Mouse (Mus musculus) heart, embryonic 16.5 days (tissue): ENCODE measurements around the gene H3f3a. TPM values are rescaled to one million over a fixed set of nuclear protein-coding genes. Genes with fewer than 3 reads are reported as not detected.
"Not testable (repeated sequence)": the region's sequence is repeated elsewhere in the genome, so short reads cannot be mapped to it uniquely, and the experiment has no call there.

Source experiments
- ATAC-seq: fragments of 200-750 bp; cut with Nextera tagmentation; replicated peaks from 2 replicates; pipeline ENCODE4 v1.8.0; 2017; ENCODE audit warnings: moderate number of reproducible peaks; ENCODE audit not compliant: insufficient read depth, low FRiP score; ENCODE audit errors: extremely low read depth
- H3K27ac ChIP-seq: fragments of 300-500 bp; sonication (generic); 2 replicates; pipeline ENCODE4 v1.5.1; 2014; ENCODE audit warnings: mild to moderate bottlenecking, low read length, control low read depth, moderate library complexity
- H3K27me3 ChIP-seq: fragments of 300-500 bp; sonication (generic); 2 replicates; pipeline ENCODE4 v1.6.1; 2014; ENCODE audit warnings: low read length, mixed read lengths; ENCODE audit not compliant: control insufficient read depth, insufficient read depth
- H3K36me3 ChIP-seq: fragments of 300-500 bp; sonication (generic); 2 replicates; pipeline ENCODE4 v1.6.1; 2014; ENCODE audit not compliant: control insufficient read depth, insufficient read depth
- H3K4me1 ChIP-seq: fragments of 300-500 bp; sonication (generic); 2 replicates; pipeline ENCODE4 v1.6.1; 2014; ENCODE audit warnings: low read length, mixed read lengths; ENCODE audit not compliant: control insufficient read depth, insufficient read depth
- H3K4me2 ChIP-seq: fragments of 300-500 bp; sonication (generic); 2 replicates; pipeline ENCODE4 v1.6.1; 2014; ENCODE audit warnings: low read depth, mild to moderate bottlenecking, control low read depth, low read length
- H3K4me3 ChIP-seq: fragments of 300-500 bp; sonication (generic); 2 replicates; pipeline ENCODE4 v1.5.1; 2014; ENCODE audit warnings: mild to moderate bottlenecking, control low read depth, low read length
- H3K9ac ChIP-seq: fragments of 300-500 bp; sonication (generic); 2 replicates; pipeline ENCODE4 v1.6.1; 2014; ENCODE audit warnings: low read length, control low read depth
- H3K9me3 ChIP-seq: fragments of 300-500 bp; sonication (generic); replicated peaks from 2 replicates; pipeline ENCODE4 v1.6.1; 2016; ENCODE audit warnings: low read length; ENCODE audit not compliant: control insufficient read depth
- WGBS: fragments of 180-500 bp; shearing (Covaris S2); extraction: QIAGEN DNeasy Blood & Tissue Kit; methylation state at CpG from one replicate; pipeline ENCODE4 v1.1.7; 2014; 5-methylcytosine and 5-hydroxymethylcytosine counted together
- polyA plus RNA-seq: library from polyadenylated mRNA; unstranded; fragments of >200 nt; fragmentation: Nextera tagmentation; extraction: Ambion mirVana; gene quantifications from 2 replicates; pipeline ENCODE4 v1.2.1, GENCODE M21; 2015

Gene H3f3a
- polyA plus RNA-seq, 1 experiment from 2014 or later = 1,475 TPM

GRCm38 (mm10) chr1:180841561-180842300 is 28.0 kb upstream of the H3f3a start:
- no peaks in the 10 kb centered on the region for H3K4me1 ChIP-seq
- no peaks in the 10 kb centered on the region for H3K36me3 ChIP-seq
- H3K4me3 ChIP-seq = no peak overlapping the region
- no peak overlapping the region for H3K4me2 ChIP-seq
- 83% methylated on average over 8 of the region's 8 CpGs for WGBS
- H3K9me3 ChIP-seq = no peaks in the 10 kb centered on the region
- no peak for ATAC-seq
- H3K27ac ChIP-seq = no peak overlapping the region
- H3K9ac ChIP-seq = no peak overlapping the region
- no peaks in the 10 kb centered on the region for H3K27me3 ChIP-seq

DNA sequence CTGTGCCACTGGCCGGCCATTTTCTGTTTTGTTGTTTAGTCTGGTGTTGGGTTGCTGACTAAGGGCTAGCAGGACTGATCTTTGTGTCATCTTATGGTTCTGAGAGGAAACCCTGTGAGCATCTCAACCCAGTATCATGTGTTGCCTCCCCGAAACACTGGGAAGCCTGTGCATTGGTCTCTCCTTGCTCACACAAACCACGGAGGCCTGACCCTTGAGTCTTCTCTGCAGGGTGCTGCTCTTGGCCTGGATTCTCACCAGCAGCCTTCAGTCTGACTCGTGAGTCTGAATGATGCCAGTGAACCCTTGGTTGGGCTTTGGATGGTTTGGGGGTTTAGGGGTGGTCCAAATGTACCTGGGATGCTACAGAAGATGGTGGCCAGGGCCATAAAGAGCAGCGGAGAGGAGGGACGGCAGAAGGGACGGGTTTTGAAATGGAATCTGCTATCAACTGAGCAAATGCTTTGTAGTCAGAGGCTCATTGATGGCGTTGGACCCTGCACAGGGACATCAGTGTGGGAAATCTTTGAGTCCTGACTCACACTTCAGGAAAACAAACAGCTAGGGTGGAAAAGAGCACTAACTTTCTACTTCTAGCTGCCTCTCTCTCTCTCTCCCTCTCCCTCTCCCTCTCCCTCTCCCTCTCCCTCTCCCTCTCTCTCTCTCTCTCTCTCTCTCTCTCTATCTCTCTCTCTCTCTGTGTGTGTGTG is 25.6 kb upstream of the H3f3a start:
- no peak for ATAC-seq
- Histone ChIP-seq H3K36me3 (no peaks in the 10 kb centered on the region), H3K27ac (no peak overlapping the region), H3K4me1 (no peaks in the 10 kb centered on the region), H3K27me3 (no peaks in the 10 kb centered on the region), H3K9me3 (no peaks in the 10 kb centered on the region), H3K4me2 (no peak overlapping the region), H3K9ac (no peak overlapping the region), H3K4me3 (no peak overlapping the region)
- WGBS = 66% methylated on average over 8 of the region's 8 CpGs

- no peaks in the 10 kb centered on the region for H3K4me1 ChIP-seq
- H3K4me3 ChIP-seq = no peak overlapping the region
- H3K9ac ChIP-seq = no peak overlapping the region
- H3K4me2 ChIP-seq = no peak overlapping the region
- WGBS = 51% methylated on average over 6 of the region's 6 CpGs
- no peak for ATAC-seq
- H3K9me3 ChIP-seq = no peaks in the 10 kb centered on the region
- H3K27ac ChIP-seq = no peak overlapping the region
- no peaks in the 10 kb centered on the region for H3K36me3 ChIP-seq
- no peaks in the 10 kb centered on the region for H3K27me3 ChIP-seq
Observed at GRCm38 (mm10) chr1:180838014-180838413, 24.3 kb upstream of the H3f3a start.

- Histone ChIP-seq H3K4me2 (no peak overlapping the region), H3K4me1 (no peaks in the 10 kb centered on the region), H3K9ac (no peak overlapping the region), H3K27me3 (no peaks in the 10 kb centered on the region), H3K4me3 (no peak overlapping the region), H3K36me3 (no peaks in the 10 kb centered on the region), H3K9me3 (no peaks in the 10 kb centered on the region), H3K27ac (no peak overlapping the region)
- 73% methylated on average over 5 of the region's 5 CpGs for WGBS
- ATAC-seq = no peak
Observed at GRCm38 (mm10) chr1:180837186-180837585, 23.4 kb upstream of the H3f3a start.

DNA sequence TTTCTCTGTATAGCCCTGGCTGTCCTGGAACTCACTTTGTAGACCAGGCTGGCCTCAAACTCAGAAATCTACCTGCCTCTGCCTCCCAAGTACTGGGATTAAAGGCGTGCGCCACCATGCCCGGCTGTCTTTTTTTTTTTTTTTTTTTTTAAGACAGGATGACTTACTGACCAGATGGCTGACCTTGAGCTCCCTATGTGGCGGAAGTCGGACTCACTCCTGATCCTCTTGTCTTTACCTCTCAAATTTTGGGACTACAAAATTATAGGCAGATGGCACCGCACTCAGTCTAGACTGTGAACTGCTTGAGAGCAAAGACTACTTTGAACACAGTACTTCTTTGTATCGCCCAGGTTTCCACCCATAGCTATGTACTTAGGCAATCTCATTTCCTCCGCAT is 22.7 kb upstream of the H3f3a start:
- ATAC-seq, H3K4me1 ChIP-seq, H3K9me3 ChIP-seq, H3K36me3 ChIP-seq, H3K9ac ChIP-seq, H3K4me3 ChIP-seq, H3K4me2 ChIP-seq, H3K27ac ChIP-seq, H3K27me3 ChIP-seq: not testable (repeated sequence)
- WGBS = 86% methylated on average over 8 of the region's 8 CpGs

GRCm38 (mm10) chr1:180835273-180836015 is 21.7 kb upstream of the H3f3a start:
- ATAC-seq = no peak

DNA sequence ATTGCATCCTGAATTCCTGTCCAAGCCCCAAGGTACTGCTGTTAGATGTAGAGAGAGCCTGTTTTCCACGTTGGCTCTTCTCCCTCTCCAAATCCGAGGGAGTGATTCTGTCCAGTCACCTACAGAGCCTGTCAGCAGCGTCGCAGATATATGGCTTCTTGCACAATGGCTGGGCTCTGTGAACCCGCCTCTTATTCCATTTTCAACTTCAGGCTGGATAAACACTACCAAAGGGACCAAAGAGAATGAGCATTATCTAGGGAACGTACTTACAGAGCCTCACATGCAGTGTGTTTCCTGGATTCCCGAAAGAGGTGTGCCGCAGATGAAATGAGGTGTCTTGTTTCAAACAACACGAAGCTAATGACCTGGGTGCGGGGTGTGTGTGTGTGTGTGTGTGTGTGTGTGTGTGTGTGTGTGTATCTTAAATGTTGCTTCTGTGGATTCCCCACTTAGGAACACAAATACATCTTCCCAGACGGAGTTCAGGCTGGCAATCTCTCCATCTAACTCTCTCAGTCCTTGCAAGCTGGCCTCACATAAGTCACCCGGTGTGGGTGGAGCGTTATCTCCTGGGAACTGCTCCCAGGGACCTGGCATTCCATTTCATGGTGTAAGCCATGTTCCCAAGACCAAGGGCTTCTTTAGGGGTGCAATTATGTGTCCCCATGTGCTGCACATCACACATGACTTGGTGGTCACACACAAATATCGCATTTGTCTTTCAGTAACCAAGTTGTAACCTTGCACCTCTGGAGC is 17.0 kb upstream of the H3f3a start:
- Histone ChIP-seq H3K9ac (peak overlapping the region; percentile 0; the same call in 1 of the 2 replicates), H3K4me2 (peak overlapping the region; percentile 31), H3K27me3 (no peaks in the 10 kb centered on the region), H3K36me3 (no peaks in the 10 kb centered on the region), H3K4me1 (peaks cover 13% of the 10 kb centered on the region), H3K27ac (no peak overlapping the region), H3K4me3 (no peak overlapping the region), H3K9me3 (0 out of 2 replicates have a peak, but pooled peaks cover 2% of the 10 kb centered on the region)
- no peak for ATAC-seq
- WGBS = 28% methylated on average over 14 of the region's 14 CpGs

More at GRCm38 (mm10) chr1:180835273-180836015, 21.7 kb upstream of the H3f3a start:
- H3K27ac ChIP-seq = no peak overlapping the region
- H3K4me1 ChIP-seq = peaks cover 4% of the 10 kb centered on the region
- no peak overlapping the region for H3K9ac ChIP-seq
- no peaks in the 10 kb centered on the region for H3K36me3 ChIP-seq
- no peaks in the 10 kb centered on the region for H3K9me3 ChIP-seq
- no peak overlapping the region for H3K4me2 ChIP-seq
- 75% methylated on average over 10 of the region's 10 CpGs for WGBS
- H3K27me3 ChIP-seq = no peaks in the 10 kb centered on the region
- no peak overlapping the region for H3K4me3 ChIP-seq

DNA sequence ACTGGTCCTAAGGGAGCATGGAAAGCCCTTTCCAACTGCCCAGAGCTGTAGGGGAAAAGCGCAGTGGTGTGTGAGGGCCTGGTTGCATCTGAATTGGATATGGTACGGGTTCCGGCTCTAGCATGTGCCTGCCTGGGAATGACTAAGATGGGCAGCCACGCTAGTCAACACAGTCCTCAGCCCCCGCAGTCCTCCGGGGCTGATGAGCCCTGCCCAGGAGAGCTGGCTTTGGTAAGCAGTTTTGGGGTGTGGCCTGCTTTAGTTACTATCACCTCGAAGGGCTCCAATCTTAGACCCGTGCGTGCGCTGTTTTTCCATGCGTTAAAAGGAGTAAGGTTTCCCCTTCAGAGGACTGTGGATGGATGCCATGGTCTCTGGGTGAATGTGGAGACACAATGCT is 16.4 kb upstream of the H3f3a start:
- WGBS = 61% methylated on average over 11 of the region's 11 CpGs
- no peak overlapping the region for H3K9ac ChIP-seq
- ATAC-seq = 0 out of 2 replicates have a peak, but pooled peaks have one; percentile 14

More for the DNA sequence above, 16.4 kb upstream of the H3f3a start:
- Histone ChIP-seq H3K27ac (no peak overlapping the region), H3K9me3 (0 out of 2 replicates have a peak, but pooled peaks cover 2% of the 10 kb centered on the region), H3K4me3 (no peak overlapping the region), H3K4me1 (peaks cover 13% of the 10 kb centered on the region), H3K27me3 (no peaks in the 10 kb centered on the region), H3K4me2 (peak overlapping the region; percentile 31), H3K36me3 (no peaks in the 10 kb centered on the region)
